Mouse (Mus musculus) embryonic stem cell, embryonic (primary cell): ENCODE measurements around the gene Kif13a.

Source experiments
- CTCF ChIA-PET, 4 experiments: fragments of 300-600 bp in 2 of 4; fragments of 350-600 bp in 2 of 4; sonication (Branson Sonifier 250); formaldehyde crosslinking; loops; one replicate each; lab custom pipeline; 2022; ENCODE audit warnings: inconsistent platforms in 2 of 4; lab: Charles Lee
- POLR2A ChIA-PET, 4 experiments: fragments of 300-600 bp in 2 of 4; fragments of 350-600 bp in 2 of 4; sonication (Branson Sonifier 250); formaldehyde crosslinking; loops; one replicate each; lab custom pipeline; 2022; ENCODE audit warnings: antibody characterized with exemption in 4 of 4, inconsistent platforms in 1 of 4; lab: Charles Lee

Gene Kif13a

DNA sequence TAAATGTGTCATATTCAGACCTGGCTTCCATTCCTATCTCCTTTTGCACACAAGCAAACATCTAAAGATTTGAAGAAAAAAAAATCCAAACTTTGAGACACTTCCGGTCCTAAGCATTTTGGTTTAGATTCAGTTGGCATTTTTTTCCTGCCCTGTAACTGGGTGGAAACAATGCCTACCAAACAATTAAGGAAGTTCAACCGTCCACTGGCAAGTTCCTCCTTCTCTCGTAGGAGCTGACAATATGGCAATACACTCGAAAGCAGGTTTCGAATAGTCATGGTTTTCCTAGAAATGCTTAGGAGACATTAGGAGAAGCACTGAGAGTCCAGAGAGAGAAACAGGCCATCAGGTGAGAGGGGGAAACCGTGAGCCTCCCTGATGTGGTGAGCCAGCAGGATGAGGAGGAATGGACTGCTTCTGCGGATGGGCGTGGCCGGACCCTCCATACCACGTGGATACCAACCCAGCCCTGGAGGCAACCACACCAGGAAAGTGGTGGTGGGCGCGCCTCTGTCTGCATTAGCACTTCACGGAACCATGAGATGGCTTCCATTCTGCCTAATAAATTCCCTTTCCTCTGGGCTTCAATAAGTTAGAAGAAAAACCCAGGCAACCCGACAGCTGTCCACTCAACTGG, 24.6 kb downstream of the Kif13a start:
- ChIA-PET POLR2A (interaction anchor here in 2 of 4 experiments (1.0 to 1.9 kb wide), 5 partner anchors 10 to 38 kb away, joined by 3 to 7 read pairs (median 4); partner anchors contain the start of gene Kif13a (in 1 of the 2)), CTCF (interaction anchor here in 2 of 4 experiments (0.6 to 1.4 kb wide), 4 partner anchors 40 to 476 kb away, joined by 3 to 7 read pairs (median 3); no protein-coding TSS in a partner anchor)

DNA sequence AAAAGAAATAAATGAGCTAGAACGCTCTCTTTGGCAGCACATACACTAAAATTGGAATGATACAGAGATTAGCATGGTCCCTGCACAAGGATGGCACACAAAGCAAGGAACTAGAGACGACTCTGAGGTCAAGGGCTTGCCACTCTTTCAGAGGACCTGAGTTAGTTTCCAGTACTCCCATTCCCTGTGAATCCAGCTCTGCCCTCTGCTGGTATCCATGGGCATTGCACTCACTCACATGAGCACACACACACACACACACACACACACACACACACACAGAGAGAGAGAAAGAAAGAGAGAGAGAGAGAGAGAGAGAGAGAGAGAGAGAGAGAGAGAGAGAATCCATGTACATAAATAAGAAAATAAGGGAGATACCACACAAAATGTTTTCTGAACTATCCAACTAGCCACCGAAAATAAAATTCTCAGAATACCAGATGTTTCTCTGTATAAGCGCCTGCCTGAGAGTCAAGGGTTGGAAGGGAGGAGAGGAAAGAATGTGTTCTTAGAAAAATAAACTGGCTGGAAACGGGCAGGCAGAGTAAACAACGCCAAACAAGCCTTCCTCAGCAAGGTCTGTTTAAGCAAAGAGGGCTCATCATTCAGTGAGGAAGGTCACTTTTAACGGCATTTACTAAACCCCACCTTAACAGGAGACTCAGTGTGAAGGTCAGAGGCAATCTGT, 27.0 kb downstream of the Kif13a start:
- CTCF ChIA-PET, result interaction anchor here (0.5 to 1.5 kb wide), 12 partner anchors 8 to 1292 kb away, joined by 3 to 6 read pairs (median 3); no protein-coding TSS in a partner anchor
- POLR2A ChIA-PET, result no interaction called here

DNA sequence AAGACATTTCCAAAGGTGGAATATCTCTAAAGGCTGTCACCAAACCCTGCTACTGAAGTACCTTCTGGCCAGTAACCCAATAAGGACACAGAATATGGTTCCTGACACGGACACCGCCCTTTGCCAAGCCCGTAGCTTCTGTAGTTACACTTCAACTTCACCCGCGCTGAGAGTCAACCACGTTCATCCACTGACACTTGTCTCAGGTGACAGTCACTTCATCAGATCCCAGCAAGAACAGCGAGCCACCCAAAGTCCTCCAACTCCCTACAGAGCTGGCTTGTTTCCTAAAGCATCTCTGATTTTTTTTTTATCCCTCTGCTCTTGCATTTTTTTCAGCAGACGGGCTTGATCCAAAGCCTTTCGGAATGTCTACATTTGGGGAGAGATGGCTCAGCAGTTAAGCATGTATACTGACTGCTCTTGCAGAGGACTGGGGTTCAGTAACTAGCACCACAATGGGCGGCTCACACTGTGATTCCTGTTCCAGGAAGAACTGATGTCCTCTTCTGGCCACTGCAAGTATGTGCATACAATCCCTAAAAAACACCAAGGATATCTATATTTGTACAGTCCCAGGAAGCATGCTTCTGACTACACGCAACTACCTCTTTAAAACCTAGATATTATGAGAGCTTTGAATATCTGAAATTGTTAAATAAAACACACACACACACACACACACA, 28.7 kb downstream of the Kif13a start:
- POLR2A ChIA-PET, result interaction anchor here in 3 of 4 experiments (0.5 to 1.5 kb wide), 5 partner anchors 73 to 292 kb away, joined by 3 to 4 read pairs (median 3); partner anchors contain the start of gene Kdm1b (in 1 of the 3)
- CTCF ChIA-PET, result interaction anchor here in 3 of 4 experiments (0.6 to 1.7 kb wide), 12 partner anchors 9 to 607 kb away, joined by 3 to 6 read pairs (median 3); partner anchors contain the start of genes Kif13a (in 1 of the 3) and Rbm24 (in 1 of the 3)

DNA sequence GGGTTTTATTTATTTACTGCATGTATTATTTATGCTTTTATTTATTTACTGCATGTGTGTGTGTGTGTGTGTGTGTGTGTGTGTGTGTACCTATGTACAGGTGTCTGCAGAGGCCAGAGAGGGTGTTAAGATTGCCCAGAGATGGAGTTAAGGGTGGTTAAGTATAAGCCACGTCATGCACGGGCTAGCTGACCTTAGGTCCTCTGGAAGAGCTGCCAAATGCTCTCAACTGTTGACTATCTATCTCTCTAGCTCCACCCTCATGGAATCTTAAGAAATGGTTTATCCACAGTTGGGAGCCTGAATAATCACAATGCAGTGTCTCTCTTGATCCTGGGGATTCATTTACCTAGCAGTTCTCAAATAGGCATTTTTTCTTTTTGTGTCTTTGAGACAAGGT, 30.8 kb downstream of the Kif13a start:
- ChIA-PET CTCF (no interaction called here), POLR2A (interaction anchor here in 2 of 4 experiments (0.6 to 1.3 kb wide), 3 partner anchors 12 to 733 kb away, joined by 3 to 4 read pairs (median 4); no protein-coding TSS in a partner anchor)

DNA sequence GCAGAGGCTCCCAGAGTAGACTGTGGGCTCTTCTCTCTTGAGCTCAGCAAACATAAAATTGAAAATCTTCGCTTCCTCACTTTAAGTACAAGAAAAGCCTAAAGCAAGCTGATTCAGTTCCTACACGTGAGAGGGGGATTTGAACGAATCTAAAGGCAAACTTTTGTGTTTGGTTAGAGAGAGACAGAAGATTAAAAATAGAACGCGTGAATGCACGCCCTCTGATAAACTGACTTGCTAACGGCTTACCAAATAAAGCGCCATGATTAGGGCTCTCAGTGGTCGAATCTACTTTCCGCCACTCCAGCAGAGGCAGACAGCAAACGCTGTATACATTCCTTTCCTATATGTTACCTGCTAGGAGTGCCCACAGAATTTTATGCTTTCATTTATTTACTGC, 31.3 kb downstream of the Kif13a start:
- POLR2A ChIA-PET, result interaction anchor here in 1 of 4 experiments (1.3 kb wide), 1 partner anchor 13 kb away, joined by 3 read pairs; no protein-coding TSS in a partner anchor
- CTCF ChIA-PET, result no interaction called here

DNA sequence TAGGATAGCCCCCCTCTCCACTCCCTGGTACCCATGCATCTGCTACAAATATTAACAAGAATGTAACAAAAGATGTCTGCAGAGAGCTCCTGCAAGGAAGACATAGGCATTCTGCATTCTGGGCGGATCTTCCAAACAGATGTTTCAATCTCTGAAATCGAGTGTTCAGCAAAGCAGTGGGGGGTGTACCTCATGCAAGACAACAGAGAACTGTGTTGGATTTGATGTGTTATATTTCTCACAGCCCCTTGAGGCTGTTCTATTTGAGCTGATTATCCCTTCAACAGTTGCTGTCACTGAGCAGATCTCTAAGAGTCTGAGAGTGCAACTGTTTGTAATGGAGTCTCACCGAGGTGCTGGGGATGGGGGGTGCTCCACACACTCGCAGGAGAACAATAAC, 37.3 kb downstream of the Kif13a start:
- CTCF ChIA-PET, result interaction anchor here in 1 of 4 experiments (0.6 kb wide), 1 partner anchor 8 kb away, joined by 3 read pairs; no protein-coding TSS in a partner anchor
- POLR2A ChIA-PET, result interaction anchor here in 1 of 4 experiments (1.2 kb wide), 1 partner anchor 28 kb away, joined by 4 read pairs; no protein-coding TSS in a partner anchor

DNA sequence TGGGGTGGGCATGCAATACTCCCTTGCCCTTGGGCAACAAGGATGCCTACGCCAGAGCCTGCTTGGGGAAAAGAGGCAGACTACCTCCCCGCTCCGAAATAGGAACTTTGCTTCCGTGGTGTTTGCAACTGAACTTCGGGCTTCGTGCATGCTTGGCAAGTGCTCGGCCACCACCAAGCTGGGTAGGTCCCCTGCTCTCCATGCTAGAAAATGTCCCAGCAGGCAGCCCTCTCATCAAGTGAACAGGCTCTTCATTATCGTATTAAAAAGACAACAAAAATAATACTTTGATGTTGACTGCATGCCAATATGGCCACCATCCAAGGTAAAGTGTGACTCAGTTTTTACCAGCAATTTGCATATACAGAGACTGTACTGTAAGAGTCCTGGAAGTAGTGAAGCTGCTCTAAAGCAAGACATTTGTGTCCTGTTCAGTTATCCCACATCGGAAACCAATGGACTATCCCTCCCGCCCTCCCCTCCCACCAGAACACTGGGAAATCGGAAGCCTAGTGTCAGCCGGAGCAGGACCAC, 41.5 kb downstream of the Kif13a start:
- POLR2A ChIA-PET, result interaction anchor here in 1 of 4 experiments (0.6 kb wide), 1 partner anchor 87 kb away, joined by 5 read pairs; no protein-coding TSS in a partner anchor
- CTCF ChIA-PET, result no interaction called here

DNA sequence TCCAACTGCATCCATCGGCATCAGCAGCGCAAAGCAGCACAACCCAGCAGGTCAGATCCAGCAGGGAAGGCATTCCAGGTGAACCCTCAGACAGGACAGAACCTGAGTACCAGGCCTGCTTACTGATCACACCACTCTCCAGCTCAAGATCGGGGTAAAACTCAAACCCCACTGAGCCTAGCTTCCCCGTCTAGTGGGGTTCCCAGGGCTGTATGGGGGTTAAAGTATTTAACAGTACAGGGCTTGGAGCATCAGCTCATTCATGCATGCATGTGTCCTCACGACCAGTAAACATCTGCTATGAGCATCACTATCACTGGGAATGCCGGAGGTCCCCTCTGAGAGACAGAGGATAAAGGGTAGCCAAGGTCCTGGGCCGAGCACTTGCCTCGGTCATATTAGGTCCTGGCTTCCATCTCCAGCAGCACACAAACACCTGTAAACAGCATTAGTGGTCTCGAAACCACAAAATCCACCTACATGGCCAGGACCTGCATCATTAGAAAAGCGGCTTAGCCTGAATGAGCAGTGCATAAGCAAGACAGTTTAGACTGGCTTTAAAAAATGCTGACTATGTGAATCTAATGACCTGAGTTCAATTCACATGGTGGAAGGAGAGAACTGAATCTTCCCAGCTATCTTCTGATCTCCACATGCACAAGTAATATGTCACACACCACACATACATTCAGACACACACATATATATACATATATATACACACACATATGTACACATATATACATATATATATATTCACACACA, 43.0 kb downstream of the Kif13a start:
- CTCF ChIA-PET, result interaction anchor here in 1 of 4 experiments (0.6 kb wide), 1 partner anchor 354 kb away, joined by 3 read pairs; no protein-coding TSS in a partner anchor

DNA sequence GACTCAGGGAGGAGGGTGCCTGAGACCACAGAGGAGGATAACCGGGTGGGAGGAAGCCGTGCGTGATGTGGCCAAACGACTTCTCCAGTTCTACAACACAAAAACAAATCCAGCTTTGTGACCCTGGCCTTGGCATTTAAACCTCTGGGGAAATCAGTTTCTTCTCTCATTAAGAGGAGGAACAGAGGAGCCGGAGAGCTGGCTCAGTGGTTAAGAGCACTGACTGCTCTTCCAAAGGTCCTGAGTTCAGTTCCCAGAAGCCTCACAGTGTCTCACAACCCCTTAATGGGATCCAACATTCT, 44.0 kb downstream of the Kif13a start:
- ChIA-PET CTCF (interaction anchor here in 1 of 4 experiments (0.6 kb wide), 1 partner anchor 355 kb away, joined by 3 read pairs; no protein-coding TSS in a partner anchor), POLR2A (no interaction called here)

More for the DNA sequence above, 43.0 kb downstream of the Kif13a start:
- POLR2A ChIA-PET, result no interaction called here

DNA sequence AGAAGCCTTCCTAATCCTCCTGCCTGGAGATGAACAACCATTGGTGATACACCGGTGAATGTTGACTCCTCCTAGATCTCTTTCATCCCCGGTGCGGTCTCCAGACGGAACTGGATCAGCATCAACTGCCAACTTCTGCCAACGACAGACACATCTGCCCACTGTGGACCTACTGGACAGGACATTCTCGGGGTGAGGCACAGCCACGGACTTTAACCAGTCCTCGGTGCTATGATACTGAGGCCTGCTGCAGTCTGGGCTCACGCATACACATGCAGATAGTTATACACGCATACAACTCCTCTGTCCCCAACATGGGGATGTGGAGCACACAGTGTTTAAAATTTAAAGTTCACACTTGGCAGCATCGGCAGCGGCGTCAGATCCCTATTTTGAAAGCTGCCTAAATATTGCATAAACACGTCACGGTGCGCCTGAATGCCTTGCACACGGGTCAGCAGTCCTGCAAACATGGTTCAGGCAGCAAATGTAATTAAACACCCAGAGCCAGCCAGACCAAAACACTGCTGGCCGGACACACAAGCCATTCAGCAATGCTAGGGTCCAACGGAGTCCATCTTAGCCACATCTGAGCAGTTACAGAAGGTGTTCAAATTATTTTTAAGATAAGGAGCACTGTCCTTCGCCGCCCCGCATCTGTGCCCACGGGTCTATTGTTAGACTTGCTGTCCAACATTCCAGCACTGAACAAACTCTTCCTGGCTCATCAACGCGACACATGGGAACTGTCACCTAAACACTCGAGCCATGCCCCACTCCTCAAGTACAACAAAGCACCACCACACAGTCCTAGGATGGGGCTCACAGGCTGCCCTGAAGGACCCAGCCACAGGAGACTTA, 44.5 kb downstream of the Kif13a start:
- ChIA-PET CTCF (no interaction called here), POLR2A (no interaction called here)

DNA sequence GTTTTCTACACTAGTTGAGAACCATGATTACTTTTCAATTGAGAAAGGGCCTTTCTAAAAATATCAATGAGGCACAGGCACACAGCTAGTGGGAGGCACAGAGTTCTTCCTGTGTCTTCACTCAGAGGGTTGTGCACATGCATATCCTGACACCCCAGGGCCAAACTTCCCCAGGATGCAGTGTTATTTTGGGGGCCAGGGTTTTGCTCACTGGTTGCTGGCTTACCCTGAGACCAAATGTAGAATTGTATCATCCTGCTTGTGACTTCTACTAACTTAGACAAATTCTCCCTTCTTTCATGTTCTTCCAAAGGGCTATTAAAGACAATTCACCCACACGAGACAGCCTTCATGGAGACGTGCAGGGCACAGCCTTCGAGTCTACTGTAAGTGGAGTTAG, 45.7 kb downstream of the Kif13a start:
- ChIA-PET CTCF (interaction anchor here in 1 of 4 experiments (1.5 kb wide), 1 partner anchor 51 kb away, joined by 3 read pairs; no protein-coding TSS in a partner anchor), POLR2A (interaction anchor here in 2 of 4 experiments (0.6 to 1.9 kb wide), 3 partner anchors 11 to 318 kb away, joined by 3 to 6 read pairs (median 5); no protein-coding TSS in a partner anchor)

DNA sequence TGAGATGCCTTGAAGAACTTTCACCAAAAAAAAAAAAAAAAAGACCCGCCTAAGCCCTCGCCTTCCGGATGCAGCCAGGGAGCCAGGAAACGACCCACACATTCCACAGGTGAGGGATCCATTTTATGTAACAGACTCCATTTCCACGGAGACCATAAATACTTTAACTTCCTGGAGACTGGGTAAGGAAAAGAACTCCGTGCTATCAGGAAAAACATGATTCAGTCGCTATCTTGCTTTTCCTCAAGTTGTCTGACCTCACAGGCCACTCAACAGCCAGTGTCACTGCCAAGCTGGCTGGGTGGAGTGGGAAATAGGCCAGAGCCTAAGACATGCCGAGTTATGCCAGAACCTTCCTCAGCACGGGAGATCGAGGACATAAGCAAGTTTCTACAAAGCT, 46.3 kb downstream of the Kif13a start:
- POLR2A ChIA-PET, result interaction anchor here in 2 of 4 experiments (0.6 to 1.9 kb wide), 6 partner anchors 10 to 125 kb away, joined by 3 to 7 read pairs (median 6); no protein-coding TSS in a partner anchor
- CTCF ChIA-PET, result interaction anchor here in 2 of 4 experiments (0.6 to 1.6 kb wide), 3 partner anchors 17 to 283 kb away, joined by 3 read pairs; no protein-coding TSS in a partner anchor

DNA sequence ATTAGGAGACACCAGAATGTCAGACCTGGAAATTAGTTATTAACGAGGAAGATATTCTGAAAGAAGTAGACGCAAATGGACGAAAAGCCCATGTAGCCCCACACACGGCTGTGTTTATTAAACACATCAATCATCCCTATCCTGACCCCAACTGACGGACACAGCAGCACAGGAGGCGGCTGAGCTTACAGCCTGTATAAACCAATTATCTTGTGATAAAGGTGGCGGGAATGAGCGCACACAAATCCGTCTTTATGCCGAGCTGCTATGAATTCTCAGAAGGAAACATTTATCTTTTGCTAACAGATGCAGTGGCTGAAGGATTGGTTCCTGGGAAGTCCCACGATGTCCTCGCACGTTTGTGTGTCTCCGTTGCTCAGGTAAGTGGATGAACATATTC, 48.9 kb downstream of the Kif13a start:
- POLR2A ChIA-PET, result no interaction called here
- CTCF ChIA-PET, result no interaction called here

DNA sequence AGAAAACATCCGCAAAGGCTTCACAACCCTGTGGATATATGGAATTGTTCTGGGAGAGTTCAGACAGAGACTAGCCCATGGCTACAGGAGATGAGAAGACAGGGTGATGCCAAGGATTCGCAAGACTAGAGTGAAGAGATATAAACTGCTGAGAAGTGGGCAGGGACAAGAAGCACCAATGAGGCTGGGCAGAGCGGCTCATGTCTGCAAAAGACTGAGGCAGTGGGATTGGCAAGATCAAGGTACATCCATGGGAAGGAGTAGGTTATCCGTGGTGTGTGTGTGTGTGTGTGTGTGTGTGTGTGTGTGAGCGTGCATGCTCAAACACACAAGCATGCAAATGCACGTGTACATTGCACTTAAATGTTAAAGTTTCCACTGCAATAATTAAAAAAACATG, 49.4 kb downstream of the Kif13a start:
- POLR2A ChIA-PET, result no interaction called here
- CTCF ChIA-PET, result no interaction called here

DNA sequence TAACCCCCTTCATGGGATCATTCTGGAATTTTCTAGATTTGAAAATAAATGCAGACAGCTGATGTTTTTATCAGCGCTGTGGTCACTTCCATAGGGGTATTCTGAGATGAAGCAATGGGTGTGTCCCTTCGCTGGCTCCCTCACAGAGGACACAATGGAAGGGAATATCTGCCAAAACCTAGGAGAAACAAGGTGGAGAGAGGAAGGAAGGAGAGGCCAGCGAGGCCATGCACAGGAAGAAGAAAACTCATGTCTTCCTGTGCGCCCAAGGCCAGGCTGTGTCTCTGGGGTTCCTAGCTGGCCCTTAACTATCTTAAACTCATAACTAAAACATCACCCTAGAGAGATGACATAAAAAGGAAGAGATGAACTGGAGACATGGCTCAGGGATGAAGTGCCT, 52.6 kb downstream of the Kif13a start:
- ChIA-PET POLR2A (no interaction called here), CTCF (interaction anchor here in 1 of 4 experiments (1.0 kb wide), 1 partner anchor 140 kb away, joined by 3 read pairs; no protein-coding TSS in a partner anchor)

DNA sequence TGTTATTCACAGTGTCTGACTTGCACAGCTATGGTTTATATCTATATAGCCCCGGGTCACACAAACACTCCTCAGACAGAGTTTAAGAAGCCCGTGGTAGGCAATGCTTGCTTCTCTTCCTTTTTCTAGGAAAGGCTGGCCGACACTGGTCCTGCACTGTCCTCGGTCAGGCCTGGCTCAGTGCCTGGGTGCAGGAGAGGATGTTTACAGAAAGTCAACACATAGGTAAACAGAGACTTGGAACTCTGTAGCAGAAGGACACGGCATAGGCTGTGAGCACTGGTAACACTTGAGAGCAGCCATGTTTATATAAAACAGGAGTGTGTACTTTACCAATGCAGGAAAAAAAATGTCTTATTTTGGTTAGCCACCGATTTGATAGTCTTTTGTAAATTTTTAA, 54.3 kb downstream of the Kif13a start:
- POLR2A ChIA-PET, result no interaction called here
- CTCF ChIA-PET, result no interaction called here

DNA sequence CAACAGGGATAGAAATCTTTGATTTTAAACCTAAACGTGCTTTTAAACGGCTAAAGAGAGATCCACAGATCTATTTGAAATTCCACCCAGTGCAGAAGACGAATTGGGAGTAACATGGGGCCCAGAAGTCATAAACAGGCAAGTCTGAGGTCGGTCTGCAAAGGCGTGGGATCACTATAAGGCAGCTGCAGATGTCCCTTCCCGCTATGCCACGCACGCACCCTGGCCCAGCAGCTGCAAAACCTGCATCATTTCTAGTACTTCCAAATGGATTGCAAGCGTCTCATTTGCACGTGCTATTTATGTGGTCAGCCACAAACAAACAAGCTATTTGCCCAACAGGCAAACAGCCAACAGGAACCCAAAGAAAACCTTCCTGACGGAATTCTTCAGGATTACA, 56.9 kb downstream of the Kif13a start:
- POLR2A ChIA-PET, result interaction anchor here in 2 of 4 experiments (0.9 to 1.6 kb wide), 3 partner anchors 10 to 39 kb away, joined by 3 to 6 read pairs (median 4); no protein-coding TSS in a partner anchor

More for the DNA sequence above, 56.9 kb downstream of the Kif13a start:
- CTCF ChIA-PET, result interaction anchor here in 1 of 4 experiments (1.0 kb wide), 1 partner anchor 145 kb away, joined by 3 read pairs; no protein-coding TSS in a partner anchor
